Mouse (Mus musculus) left cerebral cortex, adult 6 months (tissue): ENCODE data around the gene Sumf2. TPM values are rescaled to one million over a fixed set of nuclear protein-coding genes. Genes with fewer than 3 reads are reported as not detected.

ENCODE experiments used
- long read RNA-seq, 2 experiments: library from polyadenylated mRNA; unstranded; transcript quantifications; one replicate each; pipeline ENCODE4 v2.0.0; 2019 to 2020
- polyA plus RNA-seq: library from polyadenylated mRNA; unstranded; fragments of <200 nt; fragmentation: Nextera tagmentation; gene quantifications from 2 replicates; pipeline ENCODE4 v1.2.3, GENCODE M21; 2021

Gene Sumf2
- polyA plus RNA-seq, result 16.8 and 18.7 TPM in 2 replicates
- long read RNA-seq, experiment 1, transcript Sumf2-204 (9 exons, 2,264 nt), result major isoform, 63 of 107 reads
- long read RNA-seq, experiment 1, transcript Sumf2-202 (10 exons, 1,656 nt), result minor isoform, 5 of 107 reads
- long read RNA-seq, experiment 1, partial matches to known transcripts, result 4 of 107 reads
- long read RNA-seq, experiment 1, other reads (novel, unspliced or antisense), result 35 of 107 reads
- long read RNA-seq, experiment 2, transcript Sumf2-204 (9 exons, 2,264 nt), result major isoform, 14 of 30 reads
- long read RNA-seq, experiment 2, partial matches to known transcripts, result 3 of 30 reads
- long read RNA-seq, experiment 2, other reads (novel, unspliced or antisense), result 12 of 30 reads

GRCm38 (mm10) chr5:129846752-129847557 lies at the start of gene Sumf2:
Gene Sumf2, plus strand, starts transcription at chr5:129846986.

GRCm38 (mm10) chr5:129886911-129887636 lies 40.3 kb downstream of the Sumf2 start, which contains the start of gene Chchd2:
Gene Chchd2, minus strand, starts transcription at chr5:129887470.

GRCm38 (mm10) chr5:129895198-129896088 lies 48.7 kb downstream of the Sumf2 start, which contains the start of gene Zbed5:
Gene Zbed5, plus strand, starts transcription at chr5:129895723.

GRCm38 (mm10) chr5:129898449-129898848 lies 51.7 kb downstream of the Sumf2 start, which contains the start of gene Phkg1:
Gene Phkg1, minus strand, starts transcription at chr5:129898549.

GRCm38 (mm10) chr5:129908242-129908965 lies 61.6 kb downstream of the Sumf2 start, which contains the start of gene Nupr1l:
Gene Nupr1l, plus strand, starts transcription at chr5:129908540.

Other genes with a start within 250 kb of the Sumf2 start
- gene Zfp11, start 176.9 kb upstream of the Sumf2 start, polyA plus RNA-seq, result 2.4 and 3.2 TPM in 2 replicates
- gene Sept14, start 138.5 kb upstream of the Sumf2 start, polyA plus RNA-seq, result not detected in 2 replicates
- gene Mrps17, start 131.5 kb upstream of the Sumf2 start, polyA plus RNA-seq, result 204 and 231 TPM in 2 replicates
- 131 and 208 TPM in 2 replicates for gene Nipsnap2, start 121.9 kb upstream of the Sumf2 start, polyA plus RNA-seq
- gene Psph, start 59.5 kb upstream of the Sumf2 start, polyA plus RNA-seq, result 45.5 and 53.7 TPM in 2 replicates
- 1,881 and 1,919 TPM in 2 replicates for gene Chchd2, start 40.5 kb downstream of the Sumf2 start, polyA plus RNA-seq
- gene Zbed5, start 48.7 kb downstream of the Sumf2 start, polyA plus RNA-seq, result 7.2 and 7.8 TPM in 2 replicates
- gene Phkg1, start 51.6 kb downstream of the Sumf2 start, polyA plus RNA-seq, result 7.8 and 12.4 TPM in 2 replicates
- gene Nupr1l, start 61.6 kb downstream of the Sumf2 start, polyA plus RNA-seq, result 3.8 and 5.2 TPM in 2 replicates
- gene Vkorc1l1, start 95.0 kb downstream of the Sumf2 start, polyA plus RNA-seq, result 8.3 and 8.5 TPM in 2 replicates
- 16.6 and 24.2 TPM in 2 replicates for gene Gusb, start 156.1 kb downstream of the Sumf2 start, polyA plus RNA-seq
- gene Asl, start 182.3 kb downstream of the Sumf2 start, polyA plus RNA-seq, result 11.8 and 21.4 TPM in 2 replicates
- gene Crcp, start 182.3 kb downstream of the Sumf2 start, polyA plus RNA-seq, result 39.5 and 49.4 TPM in 2 replicates
- gene Tpst1, start 226.3 kb downstream of the Sumf2 start, polyA plus RNA-seq, result 26.8 and 37.0 TPM in 2 replicates